Mouse (Mus musculus) cerebellum, adult 2 months (tissue): ENCODE measurements around the gene Trpc5. TPM values are rescaled to one million over a fixed set of nuclear protein-coding genes. Genes with fewer than 3 reads are reported as not detected.

ENCODE experiments used
- DNase-seq, 2 experiments: peaks; one replicate each; pipeline ENCODE4 v3.0.0; 2021
- H3K27ac ChIP-seq: fragments of 200-500 bp; 2 replicates; pipeline ENCODE4 v1.5.1; 2012; ENCODE audit warnings: low read length, control low read depth, inconsistent platforms; ENCODE audit not compliant: insufficient read depth
- H3K27me3 ChIP-seq: fragments of 200-500 bp; 2 replicates; pipeline ENCODE4 v1.6.1; 2012; ENCODE audit warnings: inconsistent platforms, mild to moderate bottlenecking, low read length, moderate library complexity; ENCODE audit not compliant: control insufficient read depth, insufficient read depth
- H3K4me1 ChIP-seq: fragments of 200-500 bp; 2 replicates; pipeline ENCODE4 v1.6.1; 2011; ENCODE audit warnings: low read length; ENCODE audit not compliant: control insufficient read depth, insufficient read depth
- H3K4me3 ChIP-seq: fragments of 200-500 bp; replicated peaks from 2 replicates; pipeline ENCODE3; 2011; ENCODE audit warnings: mild to moderate bottlenecking, low read depth, low read length, control low read depth; ENCODE audit not compliant: insufficient read depth
- CTCF ChIP-seq: fragments of 200-500 bp; IDR thresholded peaks from 2 replicates; pipeline ENCODE4 v1.5.1; 2011; ENCODE audit warnings: low read depth, mild to moderate bottlenecking, control low read depth, low read length, moderate library complexity, borderline replicate concordance; ENCODE audit not compliant: insufficient read depth
- POLR2A ChIP-seq: fragments of 200-500 bp; IDR thresholded peaks from 2 replicates; pipeline ENCODE4 v1.6.1; 2011; ENCODE audit warnings: low read length, control low read depth, borderline replicate concordance; ENCODE audit not compliant: insufficient read depth
- WGBS: fragments of 180-500 bp; shearing (Covaris S2); methylation state at CpG from one replicate; pipeline ENCODE4 v1.1.7; 2018; 5-methylcytosine and 5-hydroxymethylcytosine counted together
- polyA plus RNA-seq: library from polyadenylated mRNA; depleted of rRNA; stranded (reverse); fragments of >200 nt; gene quantifications from 2 replicates; pipeline ENCODE4 v1.2.3, GENCODE M21; 2012; rRNA removed

Gene Trpc5
- polyA plus RNA-seq, 1 experiment = 3.2 TPM

- WGBS = 84% methylated on average over 1 of the region's 1 CpGs
- Histone ChIP-seq H3K27me3 (no peaks in the 10 kb centered on the region), H3K27ac (no peak overlapping the region), H3K4me3 (no peak overlapping the region), H3K4me1 (no peaks in the 10 kb centered on the region)
- no peak for DNase-seq
- TF ChIP-seq POLR2A = no peak
- no peak for TF ChIP-seq CTCF
Measured at GRCm38 (mm10) chrX:144421091-144421490, 266.9 kb downstream of the Trpc5 start.

GRCm38 (mm10) chrX:144420259-144420658, 267.7 kb downstream of the Trpc5 start:
- Histone ChIP-seq H3K4me3 (no peak overlapping the region), H3K27ac (no peak overlapping the region), H3K4me1 (no peaks in the 10 kb centered on the region), H3K27me3 (no peaks in the 10 kb centered on the region)
- DNase-seq = no peak
- TF ChIP-seq POLR2A (no peak), CTCF (no peak)
- 48% methylated on average over 1 of the region's 1 CpGs for WGBS

- no peak for TF ChIP-seq CTCF
- no peak for TF ChIP-seq POLR2A
- Histone ChIP-seq H3K4me3 (no peak overlapping the region), H3K27me3 (no peaks in the 10 kb centered on the region), H3K27ac (no peak overlapping the region), H3K4me1 (no peaks in the 10 kb centered on the region; the same call in 1 of the 2 replicates)
- DNase-seq = no peak
- 82% methylated on average over 5 of the region's 5 CpGs for WGBS
Measured at GRCm38 (mm10) chrX:144408036-144408435, 279.9 kb downstream of the Trpc5 start.

- TF ChIP-seq POLR2A (no peak), CTCF (peak; percentile 79)
- H3K4me3 ChIP-seq = no peak overlapping the region
- H3K27me3 ChIP-seq = no peaks in the 10 kb centered on the region
- peak; percentile 51 to 58 for DNase-seq
- H3K4me1 ChIP-seq = no peaks in the 10 kb centered on the region; the same call in 1 of the 2 replicates
- WGBS = 7% methylated on average over 7 of the region's 7 CpGs
- H3K27ac ChIP-seq = no peak overlapping the region
Measured at GRCm38 (mm10) chrX:144403526-144403925, 284.5 kb downstream of the Trpc5 start.

GRCm38 (mm10) chrX:144374196-144374595, 313.8 kb downstream of the Trpc5 start:
- H3K27ac ChIP-seq = no peak overlapping the region
- H3K4me3 ChIP-seq = no peak overlapping the region
- 59% methylated on average over 2 of the region's 2 CpGs for WGBS
- no peaks in the 10 kb centered on the region for H3K4me1 ChIP-seq
- DNase-seq = no peak
- no peak for TF ChIP-seq CTCF
- no peaks in the 10 kb centered on the region for H3K27me3 ChIP-seq

- no peaks in the 10 kb centered on the region for H3K27me3 ChIP-seq
- no peaks in the 10 kb centered on the region for H3K4me1 ChIP-seq
- H3K4me3 ChIP-seq = no peak overlapping the region
- no peak for TF ChIP-seq POLR2A
- TF ChIP-seq CTCF = no peak
- no peak for DNase-seq
- no peak overlapping the region for H3K27ac ChIP-seq
Measured at GRCm38 (mm10) chrX:144338355-144338754, 349.6 kb downstream of the Trpc5 start.

- TF ChIP-seq POLR2A (no peak), CTCF (no peak)
Measured at GRCm38 (mm10) chrX:144337938-144338337, 350.0 kb downstream of the Trpc5 start.

GRCm38 (mm10) chrX:144335332-144336015, 352.5 kb downstream of the Trpc5 start:
- no peak overlapping the region for H3K27ac ChIP-seq
- no peak overlapping the region for H3K4me3 ChIP-seq
- 65% methylated on average over 8 of the region's 8 CpGs for WGBS
- DNase-seq = no peak
- H3K4me1 ChIP-seq = no peaks in the 10 kb centered on the region
- no peaks in the 10 kb centered on the region for H3K27me3 ChIP-seq
- TF ChIP-seq CTCF (no peak), POLR2A (no peak)

More at GRCm38 (mm10) chrX:144337938-144338337, 350.0 kb downstream of the Trpc5 start:
- no peak for DNase-seq
- H3K27me3 ChIP-seq = no peaks in the 10 kb centered on the region
- H3K4me3 ChIP-seq = no peak overlapping the region
- H3K4me1 ChIP-seq = no peaks in the 10 kb centered on the region
- no peak overlapping the region for H3K27ac ChIP-seq

Other genes starting within 250 kb of the Trpc5 start
- gene Trpc5os, start 231.6 kb downstream of the Trpc5 start, polyA plus RNA-seq = not detected in 2 replicates
- gene Rtl4, start 727 bp upstream of the Trpc5 start, polyA plus RNA-seq = 1.3 TPM in 2 replicates